Mouse (Mus musculus) small intestine, adult 2 months (tissue): ENCODE measurements around the gene Cd2ap.
"Not testable (repeated sequence)": the region's sequence is repeated elsewhere in the genome, so short reads cannot be mapped to it uniquely, and the experiment has no call there.

Experiments used
- CTCF ChIP-seq: fragments of 200-500 bp; IDR thresholded peaks from 2 replicates; pipeline ENCODE4 v1.5.1; 2012; ENCODE audit warnings: low read depth, mild to moderate bottlenecking, control low read depth, inconsistent platforms, low read length, moderate library complexity, mixed read lengths; ENCODE audit not compliant: insufficient replicate concordance, insufficient read length; ENCODE audit errors: extremely low read depth
- POLR2A ChIP-seq: fragments of 200-500 bp; IDR thresholded peaks from 2 replicates; pipeline ENCODE4 v1.6.1; 2012; ENCODE audit warnings: low read depth, mild to moderate bottlenecking, control low read depth, inconsistent platforms, low read length, moderate library complexity

DNA sequence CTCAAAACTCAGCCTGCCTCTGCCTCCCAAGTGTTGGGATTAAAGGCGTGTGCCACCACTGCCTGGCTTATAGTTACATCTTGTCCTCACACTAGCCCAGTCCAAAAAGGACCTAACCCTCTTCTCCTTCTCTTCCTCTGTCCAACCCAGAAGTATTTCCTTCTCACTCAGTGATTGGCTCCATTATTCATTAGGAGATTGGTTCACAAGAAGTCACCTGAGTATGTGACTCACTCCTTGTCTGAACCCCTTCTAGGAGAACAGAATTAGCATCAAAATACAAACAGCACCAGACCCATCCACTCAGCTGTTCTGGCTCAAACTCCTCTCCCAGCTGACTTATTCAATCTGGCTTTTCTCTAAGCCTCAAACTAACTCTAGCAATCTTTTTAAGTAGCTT lies 30.0 kb upstream of the Cd2ap start:
- not testable (repeated sequence) for TF ChIP-seq CTCF, POLR2A
